Mouse (Mus musculus) embryonic facial prominence, embryonic 10.5 days (tissue): ENCODE data around the gene Cplx2. TPM values are rescaled to one million over a fixed set of nuclear protein-coding genes. Genes with fewer than 3 reads are reported as not detected.

Source experiments
- DNase-seq: peaks from one replicate; pipeline ENCODE4 v3.0.0-alpha.2; 2017; ENCODE audit warnings: low spot score
- H3K27ac ChIP-seq: fragments of 300-500 bp; sonication (generic); replicated peaks from 2 replicates; pipeline ENCODE4 v1.5.1; 2016; ENCODE audit warnings: mild to moderate bottlenecking
- H3K27me3 ChIP-seq: fragments of 300-500 bp; sonication (generic); replicated peaks from 2 replicates; pipeline ENCODE4 v1.6.1; 2016; ENCODE audit warnings: low read depth, mild to moderate bottlenecking; ENCODE audit not compliant: poor library complexity, severe bottlenecking
- H3K36me3 ChIP-seq: fragments of 300-500 bp; sonication (generic); replicated peaks from 2 replicates; pipeline ENCODE4 v1.6.1; 2016; ENCODE audit warnings: mild to moderate bottlenecking, moderate library complexity
- H3K4me1 ChIP-seq: fragments of 300-500 bp; sonication (generic); 2 replicates; pipeline ENCODE4 v1.6.1; 2016
- H3K4me3 ChIP-seq: fragments of 300-500 bp; sonication (generic); 2 replicates; pipeline ENCODE4 v1.5.1; 2016; ENCODE audit warnings: mild to moderate bottlenecking, moderate library complexity
- H3K9me3 ChIP-seq: fragments of 300-500 bp; sonication (generic); 2 replicates; pipeline ENCODE4 v1.6.1; 2016; ENCODE audit warnings: mild to moderate bottlenecking
- WGBS: fragments of 180-500 bp; shearing (Covaris S2); methylation state at CpG from one replicate; pipeline ENCODE4 v1.1.7; 2016; 5-methylcytosine and 5-hydroxymethylcytosine counted together
- polyA plus RNA-seq: library from polyadenylated mRNA; unstranded; fragments of >200 nt; fragmentation: Nextera tagmentation; extraction: Ambion mirVana; gene quantifications from 2 replicates; pipeline ENCODE4 v1.2.1, GENCODE M21; 2016

Cplx2 gene
- 5.0 and 6.9 TPM in 2 replicates for polyA plus RNA-seq

DNA sequence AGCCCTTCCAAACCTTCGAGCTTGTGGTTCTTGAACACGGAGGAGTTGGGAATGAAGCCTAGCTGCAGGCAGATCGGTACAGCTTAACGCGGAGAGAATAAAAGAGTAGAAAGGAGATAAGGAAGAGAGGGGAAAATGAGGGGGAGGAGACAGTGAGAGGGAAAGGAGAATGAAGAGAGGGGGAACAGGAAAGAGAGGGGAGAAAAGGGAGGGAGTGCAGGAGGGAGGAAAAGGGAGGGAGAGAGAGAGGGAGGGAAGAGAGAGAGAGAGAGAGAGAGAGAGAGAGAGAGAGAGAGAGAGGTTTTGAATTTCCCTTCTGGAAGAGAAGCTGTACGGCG lies at the start of gene Cplx2:
Gene Cplx2, plus strand, starts transcription at position 301 of the 338 bp plus-strand sequence.
- 4% methylated on average over 7 of the region's 7 CpGs for WGBS

DNA sequence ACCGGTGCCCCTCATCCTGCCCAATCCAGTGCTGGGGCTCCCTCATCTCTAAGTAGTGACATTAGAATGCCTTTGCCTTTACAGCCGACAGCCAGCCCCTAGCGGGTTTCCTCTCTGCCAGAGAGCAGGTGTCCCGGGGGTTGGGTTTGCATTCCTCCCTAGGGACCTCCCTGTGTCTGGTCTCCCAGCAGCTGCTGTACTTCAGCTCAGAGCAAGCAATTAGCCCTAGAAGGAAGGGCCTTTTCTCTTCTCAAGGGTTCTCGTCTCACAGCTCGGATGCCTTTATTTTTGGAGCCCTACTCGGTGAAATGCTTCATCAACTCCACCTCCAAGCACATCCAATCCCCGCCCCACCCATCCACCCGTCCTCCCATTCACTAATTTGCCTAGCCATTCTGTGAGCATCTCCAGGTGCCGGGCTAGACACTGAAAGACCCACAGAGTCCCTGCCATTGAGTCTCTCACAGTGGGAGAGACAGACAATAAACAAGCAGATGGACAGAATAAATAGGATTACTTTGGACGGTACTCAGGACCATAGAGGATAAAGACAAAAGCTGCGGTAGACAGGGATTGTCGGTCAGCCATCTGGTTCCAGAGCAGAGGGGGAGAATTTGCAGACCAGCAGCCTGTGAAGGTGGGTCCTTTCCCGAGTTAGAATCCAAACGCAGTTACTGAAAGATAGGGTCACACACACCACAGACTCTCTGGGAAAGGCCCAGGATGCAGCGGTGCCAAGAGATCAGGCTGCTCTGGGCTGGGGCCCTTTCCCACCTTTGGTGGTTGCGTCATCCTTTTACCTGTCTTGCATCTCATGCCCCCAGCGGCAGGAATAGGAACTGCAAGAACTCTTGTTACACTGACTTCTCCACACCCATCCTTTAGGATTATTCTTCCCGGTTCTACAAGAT lies 48.5 kb upstream of the Cplx2 start:
- Histone ChIP-seq H3K9me3 (no peaks in the 10 kb centered on the region), H3K27me3 (no peaks in the 10 kb centered on the region), H3K36me3 (no peaks in the 10 kb centered on the region), H3K27ac (no peak overlapping the region), H3K4me3 (no peak overlapping the region), H3K4me1 (peaks cover 40% of the 10 kb centered on the region)
- 36% methylated on average over 19 of the region's 19 CpGs for WGBS
- DNase-seq = peak; percentile 69

More for the DNA sequence above, at the start of gene Cplx2:
- peak within 1 kb of the TSS; percentile 21 for H3K27ac ChIP-seq
- peaks cover 45% of the 10 kb centered on the region for H3K4me1 ChIP-seq
- peak within 1 kb of the TSS; percentile 55 for H3K4me3 ChIP-seq
- H3K27me3 ChIP-seq = peaks cover 62% of the 10 kb centered on the region
- no peaks in the 10 kb centered on the region for H3K9me3 ChIP-seq
- H3K36me3 ChIP-seq = no peaks in the 10 kb centered on the region
- no peak for DNase-seq

DNA sequence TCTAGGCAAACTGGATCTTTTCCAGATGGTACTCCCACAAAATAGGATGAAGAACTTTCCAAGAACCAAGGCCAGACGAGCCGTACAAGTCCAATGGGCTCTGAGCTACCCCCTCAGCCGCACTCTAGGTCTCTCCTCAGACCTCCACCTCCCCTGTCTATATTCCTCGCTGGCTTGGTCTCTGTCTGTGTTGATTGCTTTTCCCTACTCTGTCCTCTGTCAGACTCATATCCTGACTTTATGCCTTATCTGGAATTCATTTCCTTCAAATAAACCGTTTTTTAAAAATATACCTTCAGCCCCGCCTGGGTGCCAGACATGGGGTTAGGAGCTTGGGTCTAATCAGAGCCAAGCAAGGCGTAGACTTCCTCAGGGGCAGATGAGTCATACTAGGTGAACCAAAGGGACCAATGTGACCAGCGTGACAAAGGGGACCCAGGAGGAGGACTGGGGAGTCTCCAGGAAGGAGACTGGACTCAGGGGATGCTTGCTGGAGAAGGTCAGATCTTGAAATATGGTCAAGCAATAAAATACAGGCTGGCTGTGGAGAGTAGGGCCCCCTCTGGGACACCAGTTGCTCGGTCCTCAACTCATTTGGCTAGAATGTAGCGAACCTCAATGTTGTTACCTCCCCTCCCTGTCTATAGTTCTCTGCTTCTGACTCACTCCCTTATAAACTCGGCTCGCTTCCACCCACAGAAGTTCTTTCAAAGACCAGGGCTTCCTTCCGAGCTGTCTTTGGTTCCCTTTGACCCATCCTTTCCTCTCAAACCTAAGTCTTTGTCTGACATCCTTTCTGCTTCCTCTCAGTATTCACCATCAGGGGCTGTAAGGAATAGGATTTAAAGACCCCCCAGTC lies 47.6 kb upstream of the Cplx2 start:
- WGBS = 77% methylated on average over 13 of the region's 13 CpGs
- H3K27ac ChIP-seq = 0 out of 2 replicates have a peak overlapping the region, but pooled peaks have one; percentile 19
- H3K4me3 ChIP-seq = no peak overlapping the region

DNA sequence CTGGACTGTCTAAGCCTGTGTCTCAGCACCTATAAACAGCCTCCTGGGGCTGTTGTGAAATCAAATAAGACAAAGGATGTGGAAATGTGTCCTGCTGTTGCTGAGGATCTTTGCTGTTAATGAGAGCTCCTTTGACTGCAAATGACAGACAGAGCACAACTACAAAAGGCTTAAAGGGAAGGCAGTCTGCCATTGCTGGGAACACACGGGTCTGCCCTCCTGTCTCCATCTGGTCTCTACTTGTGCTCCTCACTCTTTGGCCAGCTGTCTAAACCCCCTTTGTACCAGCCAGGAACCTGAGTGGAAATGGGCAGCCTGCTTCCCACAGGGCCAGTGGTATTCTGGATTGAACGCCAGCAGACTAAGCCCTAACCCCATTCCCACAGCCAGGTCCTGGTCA lies 47.0 kb upstream of the Cplx2 start:
- Histone ChIP-seq H3K4me1 (peaks cover 52% of the 10 kb centered on the region), H3K4me3 (no peak overlapping the region), H3K27me3 (no peaks in the 10 kb centered on the region), H3K27ac (0 out of 2 replicates have a peak overlapping the region, but pooled peaks have one; percentile 19), H3K9me3 (no peaks in the 10 kb centered on the region), H3K36me3 (no peaks in the 10 kb centered on the region)
- 70% methylated on average over 2 of the region's 2 CpGs for WGBS
- no peak for DNase-seq

More for the DNA sequence above, 47.6 kb upstream of the Cplx2 start:
- no peak for DNase-seq
- H3K4me1 ChIP-seq = peaks cover 48% of the 10 kb centered on the region
- H3K9me3 ChIP-seq = no peaks in the 10 kb centered on the region
- no peaks in the 10 kb centered on the region for H3K36me3 ChIP-seq
- H3K27me3 ChIP-seq = no peaks in the 10 kb centered on the region

DNA sequence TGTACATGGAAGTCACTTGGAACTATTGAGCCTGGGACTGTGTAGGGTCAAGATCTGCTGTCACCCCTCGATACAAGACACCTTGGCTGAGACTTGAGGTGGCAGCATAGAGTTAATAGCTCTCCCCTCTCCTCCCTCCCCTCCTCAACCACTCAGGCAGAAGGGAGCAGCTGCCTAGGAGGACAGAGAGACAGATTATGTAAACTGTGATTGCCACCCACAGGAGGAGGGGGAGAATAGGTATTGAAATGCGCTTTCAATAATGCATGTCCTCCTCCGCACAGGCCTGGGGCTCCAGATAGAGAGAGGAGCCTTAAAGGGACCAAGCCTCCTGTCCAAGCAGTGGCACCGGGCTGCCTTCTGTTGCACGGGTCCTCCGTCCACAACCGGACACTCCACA lies 45.3 kb upstream of the Cplx2 start:
- no peaks in the 10 kb centered on the region for H3K36me3 ChIP-seq
- H3K4me1 ChIP-seq = peaks cover 58% of the 10 kb centered on the region
- 65% methylated on average over 7 of the region's 7 CpGs for WGBS
- DNase-seq = no peak
- no peak overlapping the region for H3K4me3 ChIP-seq
- H3K27ac ChIP-seq = 0 out of 2 replicates have a peak overlapping the region, but pooled peaks have one; percentile 15
- no peaks in the 10 kb centered on the region for H3K27me3 ChIP-seq
- no peaks in the 10 kb centered on the region for H3K9me3 ChIP-seq

DNA sequence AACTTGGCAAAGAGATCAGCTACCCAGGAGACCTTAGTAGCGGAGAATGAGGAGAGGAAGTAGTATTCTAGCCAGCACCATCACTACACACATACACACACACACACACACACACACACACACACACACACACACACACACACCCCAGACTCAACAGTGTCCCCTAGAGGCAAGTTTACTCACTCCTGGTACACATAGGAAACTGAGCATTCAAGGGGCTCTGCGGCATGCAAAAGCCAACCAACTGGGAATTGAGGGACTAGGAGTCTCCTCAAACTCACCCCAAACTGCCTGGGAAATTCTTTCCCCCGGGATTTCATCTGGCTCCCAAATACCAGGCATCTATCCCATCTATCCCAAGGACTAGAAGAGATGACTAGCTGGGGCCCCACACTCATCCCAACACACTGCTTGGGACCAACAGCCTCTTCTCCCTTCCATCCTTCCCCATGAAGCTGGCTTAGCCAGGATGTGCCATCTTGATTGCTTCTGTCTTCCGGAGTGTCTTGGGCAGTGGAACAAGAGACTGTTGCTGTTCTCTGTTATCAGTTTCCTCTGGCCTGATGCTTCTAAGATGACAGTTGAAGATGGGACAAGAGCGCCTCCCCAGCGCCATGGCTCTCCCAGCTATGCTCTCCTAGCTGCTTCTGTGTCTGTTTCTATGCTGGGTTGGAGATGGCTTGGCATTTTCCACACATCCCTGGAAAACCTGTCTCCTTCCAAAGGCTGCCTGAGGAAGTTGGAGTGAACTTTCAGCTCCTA lies 44.3 kb upstream of the Cplx2 start:
- Histone ChIP-seq H3K27ac (0 out of 2 replicates have a peak overlapping the region, but pooled peaks have one; percentile 6), H3K9me3 (no peaks in the 10 kb centered on the region), H3K36me3 (no peaks in the 10 kb centered on the region), H3K4me3 (no peak overlapping the region), H3K4me1 (peaks cover 68% of the 10 kb centered on the region), H3K27me3 (no peaks in the 10 kb centered on the region)
- WGBS = 87% methylated on average over 6 of the region's 6 CpGs
- DNase-seq = no peak

DNA sequence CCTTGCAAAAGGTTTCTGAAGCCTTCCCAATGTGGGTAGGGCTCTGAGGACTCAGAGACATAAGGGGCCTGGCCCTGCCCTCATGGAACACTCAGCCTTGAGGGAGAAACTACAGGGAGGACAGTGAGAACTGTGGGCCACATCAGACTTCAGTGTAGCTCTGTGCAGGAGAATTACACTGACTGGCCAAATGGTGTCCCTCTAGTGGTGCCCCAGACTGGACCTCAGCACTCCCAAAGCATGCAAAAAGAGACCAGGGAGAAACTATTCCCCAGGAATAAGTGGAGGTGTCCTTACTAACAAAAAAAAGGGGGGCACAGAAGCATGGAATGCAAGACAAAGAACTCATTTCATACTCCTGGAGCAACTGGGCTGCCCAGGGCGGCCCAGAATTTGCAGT lies 43.1 kb upstream of the Cplx2 start:
- Histone ChIP-seq H3K36me3 (no peaks in the 10 kb centered on the region), H3K9me3 (no peaks in the 10 kb centered on the region), H3K27me3 (no peaks in the 10 kb centered on the region), H3K27ac (peak overlapping the region; percentile 59), H3K4me3 (no peak overlapping the region), H3K4me1 (peaks cover 80% of the 10 kb centered on the region)
- no peak for DNase-seq
- 81% methylated on average over 1 of the region's 1 CpGs for WGBS

DNA sequence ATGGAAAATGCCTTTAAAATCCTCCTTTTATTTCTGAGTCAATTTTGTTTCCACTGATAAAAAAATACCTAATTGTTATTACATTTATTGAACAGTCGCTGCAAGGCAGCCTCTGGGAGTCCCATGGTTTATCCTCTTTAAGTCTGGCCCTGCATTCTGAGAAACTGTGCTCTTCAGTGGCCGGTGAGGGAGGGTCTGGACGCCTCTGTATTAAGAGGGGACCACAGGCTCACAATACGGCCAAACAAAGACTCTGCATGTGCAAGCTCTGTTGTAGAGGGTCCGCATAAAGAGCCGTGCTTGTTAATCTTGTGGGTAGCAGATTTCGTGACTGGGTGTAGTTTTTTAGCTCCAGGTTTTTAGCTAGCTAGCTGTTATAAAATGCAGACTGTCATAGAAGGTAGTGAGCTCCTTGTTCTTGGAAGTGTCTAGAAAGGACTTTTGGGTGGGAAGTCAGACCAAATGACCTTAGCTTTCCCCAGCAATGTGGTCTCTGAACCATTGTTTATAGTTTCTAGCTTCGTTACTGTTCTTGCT lies 42.1 kb upstream of the Cplx2 start:
- 36% methylated on average over 8 of the region's 8 CpGs for WGBS
- Histone ChIP-seq H3K4me1 (peaks cover 81% of the 10 kb centered on the region), H3K9me3 (no peaks in the 10 kb centered on the region), H3K4me3 (no peak overlapping the region), H3K27ac (peak overlapping the region; percentile 71), H3K36me3 (no peaks in the 10 kb centered on the region), H3K27me3 (no peaks in the 10 kb centered on the region)
- DNase-seq = no peak

DNA sequence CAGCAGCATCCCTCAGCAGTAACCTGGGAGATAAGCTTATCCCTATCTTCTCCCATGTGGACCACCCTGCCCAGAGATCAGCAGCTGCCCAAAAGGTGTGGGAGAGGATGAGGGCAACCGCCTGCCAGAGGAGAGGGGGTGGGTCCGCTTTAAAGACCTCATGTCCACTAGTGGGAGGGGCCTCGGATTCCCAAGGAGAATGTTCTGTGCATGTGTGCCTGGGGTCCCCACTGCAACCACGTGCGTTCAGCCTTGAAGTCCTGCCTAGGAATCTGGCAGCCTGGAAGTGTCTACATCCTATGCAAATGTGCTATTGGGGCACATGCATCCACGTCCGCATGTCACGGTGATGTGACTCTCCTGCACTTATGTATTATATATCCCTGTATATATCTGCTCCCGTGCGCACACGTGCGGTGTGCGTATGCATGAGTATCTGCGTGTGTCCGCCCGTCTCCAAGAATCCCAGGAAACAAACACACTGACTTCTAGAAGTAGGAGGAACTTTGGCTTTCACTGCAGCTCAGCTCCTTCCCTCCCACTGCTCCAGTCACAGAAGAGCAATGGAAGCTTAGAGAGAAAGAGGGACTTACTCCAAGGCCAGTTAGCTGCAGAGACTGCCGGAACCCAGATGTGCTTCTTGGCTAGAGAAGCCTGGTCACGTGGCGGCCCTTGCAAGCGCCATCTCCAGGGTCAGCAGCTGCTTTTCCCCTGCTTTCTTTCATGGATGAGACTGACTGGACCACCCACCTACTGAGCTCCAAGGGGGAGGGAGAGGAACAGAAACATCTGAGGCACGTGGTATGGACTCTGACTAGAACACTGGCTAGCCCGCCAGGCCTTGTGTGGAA lies 39.1 kb upstream of the Cplx2 start:
- Histone ChIP-seq H3K36me3 (no peaks in the 10 kb centered on the region), H3K27ac (peak overlapping the region; percentile 85), H3K9me3 (no peaks in the 10 kb centered on the region), H3K27me3 (no peaks in the 10 kb centered on the region), H3K4me1 (peaks cover 66% of the 10 kb centered on the region), H3K4me3 (no peak overlapping the region)
- WGBS = 59% methylated on average over 22 of the region's 22 CpGs
- peak; percentile 90 for DNase-seq

DNA sequence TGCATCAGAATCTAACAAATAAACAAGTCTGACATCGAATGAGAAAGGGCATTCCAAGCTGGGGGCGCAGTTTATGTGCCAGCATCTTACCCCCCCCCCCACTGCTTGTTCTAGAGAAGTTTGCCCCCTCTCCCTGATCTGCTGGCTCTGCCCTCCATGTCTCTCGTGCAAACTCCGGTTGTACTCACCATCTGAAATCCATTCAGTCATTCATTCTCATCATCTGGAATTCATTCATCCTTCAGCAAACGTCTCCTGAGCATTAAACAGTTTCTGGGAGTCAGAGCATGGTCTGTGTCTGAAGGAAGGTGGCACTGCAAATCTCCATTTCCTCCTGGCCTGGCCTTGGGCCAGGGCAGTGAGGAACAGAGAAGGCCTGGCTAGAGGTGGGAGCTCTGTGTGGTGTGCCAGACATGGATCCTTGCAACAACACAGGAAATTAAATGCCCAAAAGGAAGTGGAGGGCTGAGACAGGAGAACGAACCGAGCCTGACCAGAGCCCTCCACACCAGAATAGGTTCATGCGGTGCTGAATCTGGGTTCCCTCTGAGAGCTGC lies 38.1 kb upstream of the Cplx2 start:
- Histone ChIP-seq H3K36me3 (no peaks in the 10 kb centered on the region), H3K4me1 (peaks cover 64% of the 10 kb centered on the region), H3K4me3 (no peak overlapping the region), H3K27ac (peak overlapping the region; percentile 85), H3K9me3 (no peaks in the 10 kb centered on the region), H3K27me3 (no peaks in the 10 kb centered on the region)
- WGBS = 51% methylated on average over 8 of the region's 8 CpGs
- peak; percentile 34 for DNase-seq

DNA sequence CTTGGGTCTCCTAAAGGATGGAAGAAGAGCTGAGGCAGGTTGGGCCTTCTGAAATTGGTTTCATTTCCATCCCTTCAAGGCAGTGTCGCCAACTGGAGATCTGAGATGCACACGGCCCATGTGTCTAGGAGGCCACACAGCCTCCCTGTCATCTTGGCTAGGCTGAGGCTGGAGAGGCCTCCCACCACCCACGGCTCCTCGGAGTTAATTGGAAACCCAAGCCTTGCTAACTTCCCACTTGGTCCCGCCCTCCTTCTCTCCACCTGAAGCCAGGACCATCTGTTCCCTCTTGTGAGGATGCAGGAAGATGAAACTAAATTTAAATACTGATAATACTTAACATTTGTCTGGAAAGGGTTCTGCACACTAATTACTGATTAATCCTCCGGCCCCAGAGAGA lies 34.1 kb upstream of the Cplx2 start:
- no peaks in the 10 kb centered on the region for H3K36me3 ChIP-seq
- H3K4me3 ChIP-seq = no peak overlapping the region
- no peaks in the 10 kb centered on the region for H3K27me3 ChIP-seq
- H3K9me3 ChIP-seq = no peaks in the 10 kb centered on the region
- no peak for DNase-seq
- 0 out of 2 replicates have a peak overlapping the region, but pooled peaks have one; percentile 5 for H3K27ac ChIP-seq
- peaks cover 27% of the 10 kb centered on the region for H3K4me1 ChIP-seq
- 74% methylated on average over 6 of the region's 6 CpGs for WGBS
